Mouse (Mus musculus) heart, adult 18-20 months (tissue): ENCODE measurements around the gene Tmem87a. TPM values are rescaled to one million over a fixed set of nuclear protein-coding genes. Genes with fewer than 3 reads are reported as not detected.
A peak's percentile ranks its signal among the peaks of the same experiment; 100 is the strongest.

Experiments
- DNase-seq, 2 experiments: peaks; one replicate each; pipeline ENCODE4 v3.0.0; 2021 to 2022; ENCODE audit warnings: mixed read lengths in 1 of 2
- long read RNA-seq, 2 experiments: library from polyadenylated mRNA; stranded (forward); transcript quantifications; one replicate each; pipeline ENCODE4 v2.0.0; 2021
- total RNA-seq, 2 experiments: library from RNA; stranded (reverse); gene quantifications; 2 replicates each; pipeline ENCODE4 v1.2.3; 2021

The Tmem87a gene
- total RNA-seq = 10 to 100 TPM; 16.2 to 17.3 TPM
- long read RNA-seq, experiment 1, transcript Tmem87a-201 (20 exons, 2,874 nt) = major isoform, 8 of 13 reads
- long read RNA-seq, experiment 1, partial matches to known transcripts = 0 of 13 reads
- long read RNA-seq, experiment 1, other reads (novel, unspliced or antisense) = 5 of 13 reads
- long read RNA-seq, experiment 2, partial matches to known transcripts = 0 of 8 reads
- long read RNA-seq, experiment 2, other reads (novel, unspliced or antisense) = 2 of 8 reads

DNA sequence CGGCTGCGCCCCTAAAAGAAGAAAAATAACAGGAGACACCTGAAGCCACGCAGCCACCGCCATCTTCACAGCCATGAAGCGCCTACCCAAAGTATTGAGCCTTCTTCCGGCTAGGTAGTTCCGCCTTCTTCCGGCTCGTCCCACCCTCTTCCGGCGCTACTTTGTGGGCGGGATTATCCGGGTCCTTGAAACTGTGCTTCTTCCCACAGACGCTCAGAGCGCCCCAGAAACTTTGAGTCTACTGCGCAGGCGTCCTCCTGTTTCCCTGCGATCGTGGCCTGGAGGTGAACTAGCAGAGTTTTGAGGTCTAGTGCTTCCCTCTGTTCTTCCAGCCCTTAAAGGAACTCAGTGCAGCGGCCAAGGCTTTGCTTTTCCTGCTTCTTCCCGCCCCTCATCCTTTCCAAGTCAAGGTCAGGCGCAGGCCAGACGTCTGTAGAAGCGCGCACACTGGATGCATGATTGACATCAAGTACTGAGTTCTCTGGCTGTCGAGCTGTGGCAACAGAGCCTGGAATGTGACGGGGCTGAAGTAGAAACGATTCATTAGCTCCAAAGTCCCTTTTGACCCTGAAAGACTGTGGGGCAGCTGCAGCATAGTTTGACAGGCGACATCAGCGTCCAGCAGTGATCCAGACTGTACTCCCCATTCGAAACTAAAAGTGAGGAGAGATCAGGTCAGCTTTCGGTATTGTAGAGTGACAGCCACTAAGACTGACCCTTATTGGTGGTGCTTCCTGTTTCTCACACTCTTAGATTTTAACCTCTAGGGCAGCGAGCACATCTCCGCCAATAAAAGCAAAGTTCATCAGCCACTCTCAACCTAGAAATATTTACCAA is at the start of gene Tmem87a:
Gene Tmem87a (minus strand): TSS at position 128 of the 837 bp plus-strand sequence.
- DNase-seq = peak; percentile 98 to 99

DNA sequence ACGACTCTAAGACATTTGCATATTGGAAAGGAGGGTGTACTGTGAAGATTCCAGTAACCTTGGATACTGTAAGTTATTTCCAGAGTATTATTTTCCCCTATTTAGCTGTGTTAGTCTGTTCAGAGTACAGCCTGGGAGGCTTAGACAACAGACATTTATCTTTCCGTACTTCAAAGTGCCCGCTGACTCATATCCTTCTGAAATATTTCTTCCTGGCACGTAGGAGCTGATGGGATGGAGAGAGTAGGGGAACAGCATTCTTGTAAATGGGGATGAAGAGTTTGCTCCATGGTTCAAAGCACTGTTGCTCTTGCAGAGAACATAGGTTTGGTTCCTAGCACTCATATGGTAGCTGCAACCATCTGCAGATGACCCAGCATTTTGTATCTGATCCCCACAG is 48.7 kb upstream of the Tmem87a start:
- no peak for DNase-seq

DNA sequence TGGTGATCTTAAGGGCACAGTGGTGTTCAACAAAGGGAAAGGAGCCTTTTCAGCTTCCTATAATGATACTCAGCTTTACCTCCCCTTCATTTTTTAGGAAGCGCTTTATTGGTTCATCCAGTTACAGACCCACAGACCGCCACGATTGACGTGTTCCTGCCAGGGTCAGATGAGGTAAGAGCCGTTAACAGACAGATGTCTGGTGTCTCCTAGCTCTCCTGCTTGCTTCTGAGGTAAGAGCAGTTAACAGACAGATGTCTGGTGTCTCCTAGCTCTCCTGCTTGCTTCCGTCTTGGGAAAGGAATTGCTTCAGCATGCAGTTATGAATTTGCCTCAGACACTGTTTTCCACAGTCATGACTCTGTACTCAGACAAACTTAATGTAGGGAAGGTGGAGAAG is 46.8 kb upstream of the Tmem87a start:
- DNase-seq = no peak

DNA sequence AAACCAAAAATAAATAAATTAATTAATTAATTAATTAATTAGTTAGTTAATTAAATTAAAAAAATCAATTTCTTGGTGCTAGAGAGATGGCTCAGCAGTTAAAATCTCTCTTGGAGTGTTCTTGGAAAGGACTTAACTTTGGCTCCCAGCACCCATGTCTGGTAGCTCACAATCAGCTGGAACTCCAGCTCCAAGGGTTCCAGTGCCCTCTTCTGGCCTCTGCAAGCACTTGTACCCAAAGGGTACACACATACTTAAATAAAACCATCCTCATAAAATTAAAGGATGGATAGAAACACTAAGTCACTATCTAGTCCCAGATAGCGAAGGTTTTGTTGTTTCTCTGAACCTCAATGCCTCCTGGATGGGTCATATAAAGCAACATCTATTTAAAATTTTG is 43.4 kb upstream of the Tmem87a start:
- no peak for DNase-seq

DNA sequence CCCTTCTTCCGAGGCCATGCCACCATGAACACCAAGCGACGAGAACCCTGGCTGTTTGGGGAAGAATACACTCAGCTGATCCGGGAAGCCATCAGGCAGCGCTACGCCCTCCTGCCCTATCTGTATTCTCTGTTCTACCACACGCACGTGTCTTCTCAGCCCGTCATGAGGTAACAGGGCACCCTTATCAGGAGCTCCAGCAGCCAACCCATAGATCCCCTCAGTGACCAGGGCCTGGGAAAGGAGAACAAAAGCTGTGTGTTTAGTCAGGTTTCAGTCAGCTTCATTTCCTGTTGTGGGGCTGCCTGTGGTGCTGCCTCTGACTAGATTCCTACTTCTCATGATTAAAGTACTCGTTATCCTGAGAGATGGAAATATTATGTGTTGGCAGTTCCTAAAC is 42.5 kb upstream of the Tmem87a start:
- no peak for DNase-seq

DNA sequence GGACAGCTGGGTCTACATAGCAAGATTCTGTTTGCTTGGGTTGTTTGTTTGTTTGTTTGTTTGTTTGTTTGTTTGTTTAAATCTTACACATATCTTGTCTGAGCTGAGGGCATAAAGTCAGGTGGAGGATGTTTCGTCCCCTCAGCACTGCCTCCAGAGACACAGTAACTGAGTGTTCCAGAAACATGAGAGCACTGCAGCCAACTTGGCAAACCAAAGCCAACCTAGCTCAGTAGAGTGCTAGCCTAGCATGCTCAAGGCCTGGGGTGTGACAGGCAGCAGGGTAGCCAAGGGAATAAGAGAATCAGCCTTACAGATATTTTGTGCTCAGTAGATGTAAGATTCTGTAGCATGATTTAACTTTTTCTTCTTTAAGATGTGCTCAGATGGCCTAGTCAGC is 40.6 kb upstream of the Tmem87a start:
- DNase-seq = no peak

DNA sequence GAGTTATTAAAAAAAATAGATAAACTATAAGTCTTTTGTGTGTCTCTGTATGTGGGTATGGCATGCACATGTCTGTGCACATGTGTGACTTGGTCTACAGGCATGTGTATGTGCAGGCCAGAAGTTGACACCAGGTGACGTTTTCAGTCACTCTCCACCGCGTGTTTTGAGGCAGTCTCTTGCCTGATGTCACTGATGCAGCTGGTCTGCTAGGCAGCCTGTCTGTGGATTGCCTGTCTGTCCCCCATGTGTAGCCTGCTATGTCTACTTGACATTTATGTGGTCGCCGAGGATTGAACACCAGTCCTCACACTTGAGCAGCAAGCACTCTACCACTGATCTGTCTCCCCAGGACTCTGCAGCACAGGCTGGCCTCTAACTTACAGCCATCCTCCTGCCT is 20.5 kb upstream of the Tmem87a start:
- DNase-seq = no peak

DNA sequence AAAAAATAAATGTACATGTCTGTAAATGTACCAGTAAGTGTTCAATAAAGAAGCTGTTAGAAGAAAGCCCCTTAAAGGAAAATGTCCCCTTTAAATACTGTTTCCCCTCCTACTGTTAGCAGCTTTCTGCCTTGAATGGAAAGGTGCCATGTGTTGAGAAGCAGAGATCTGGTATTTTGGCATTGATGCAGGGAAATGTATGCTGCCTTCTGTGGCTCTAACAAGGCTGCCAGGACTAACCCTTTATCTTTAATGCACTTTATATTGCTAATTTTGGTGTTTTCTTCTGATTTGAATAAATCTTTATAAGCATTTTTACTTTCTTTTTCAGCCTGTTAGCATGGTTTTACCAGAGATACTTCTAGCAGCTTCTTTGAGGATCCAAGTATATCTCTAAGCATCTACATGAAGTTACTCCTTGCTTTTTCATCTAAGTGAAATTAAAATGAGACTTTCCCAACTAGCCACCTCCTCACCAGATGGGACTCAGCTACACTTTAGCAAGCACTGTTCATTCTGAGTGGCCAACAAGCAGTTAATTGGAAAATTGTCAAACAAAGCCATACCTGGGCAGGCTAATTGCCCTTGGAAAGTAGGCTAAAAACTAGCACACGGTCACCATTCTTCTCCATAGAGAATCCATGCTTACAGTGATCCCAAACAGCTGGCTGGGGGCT is 11.0 kb upstream of the Tmem87a start:
- no peak for DNase-seq

DNA sequence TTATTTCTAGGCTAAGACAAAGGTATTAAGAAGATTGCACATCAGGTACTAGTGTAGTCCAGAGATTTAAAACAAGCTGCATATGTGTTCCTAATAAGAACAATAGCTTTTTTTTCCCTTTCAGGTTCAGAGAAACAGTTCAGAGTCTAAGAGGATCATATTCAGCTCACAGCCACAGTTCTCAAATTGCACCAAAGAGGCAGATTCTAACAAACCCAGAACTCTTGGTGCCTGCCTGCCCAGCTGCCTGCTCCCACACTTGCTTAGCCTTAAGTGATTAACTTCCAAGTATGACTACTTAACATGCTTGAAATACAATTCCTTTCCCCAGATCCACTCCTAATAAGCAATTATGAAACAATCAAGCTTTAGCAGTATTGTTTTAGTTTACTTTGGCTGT is 10.2 kb upstream of the Tmem87a start:
- no peak for DNase-seq

DNA sequence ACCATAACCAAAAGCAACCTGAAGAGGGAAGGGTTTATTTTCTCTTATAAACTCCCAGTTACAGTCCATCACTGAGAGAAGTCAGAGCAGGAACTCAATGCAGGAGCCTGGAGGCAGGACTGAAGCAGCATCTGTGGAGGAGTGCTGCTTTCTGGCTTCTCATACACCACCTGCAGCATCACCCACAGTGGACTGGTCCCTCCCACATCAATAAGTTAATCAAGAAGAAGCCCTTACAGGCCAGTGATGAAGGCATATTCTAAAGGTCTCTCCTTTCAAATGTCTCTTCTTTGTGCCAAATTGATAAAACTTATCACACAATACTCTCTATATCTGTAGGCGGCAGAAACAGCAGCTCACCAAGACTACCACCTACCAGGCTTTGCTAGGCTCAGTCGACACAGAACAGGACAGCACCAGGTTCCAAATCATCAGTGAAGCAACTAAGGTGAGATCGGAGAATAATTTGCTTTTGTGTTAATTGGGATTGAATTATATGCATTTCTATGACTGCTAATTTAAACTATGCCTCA is 7.2 kb upstream of the Tmem87a start:
- no peak for DNase-seq

DNA sequence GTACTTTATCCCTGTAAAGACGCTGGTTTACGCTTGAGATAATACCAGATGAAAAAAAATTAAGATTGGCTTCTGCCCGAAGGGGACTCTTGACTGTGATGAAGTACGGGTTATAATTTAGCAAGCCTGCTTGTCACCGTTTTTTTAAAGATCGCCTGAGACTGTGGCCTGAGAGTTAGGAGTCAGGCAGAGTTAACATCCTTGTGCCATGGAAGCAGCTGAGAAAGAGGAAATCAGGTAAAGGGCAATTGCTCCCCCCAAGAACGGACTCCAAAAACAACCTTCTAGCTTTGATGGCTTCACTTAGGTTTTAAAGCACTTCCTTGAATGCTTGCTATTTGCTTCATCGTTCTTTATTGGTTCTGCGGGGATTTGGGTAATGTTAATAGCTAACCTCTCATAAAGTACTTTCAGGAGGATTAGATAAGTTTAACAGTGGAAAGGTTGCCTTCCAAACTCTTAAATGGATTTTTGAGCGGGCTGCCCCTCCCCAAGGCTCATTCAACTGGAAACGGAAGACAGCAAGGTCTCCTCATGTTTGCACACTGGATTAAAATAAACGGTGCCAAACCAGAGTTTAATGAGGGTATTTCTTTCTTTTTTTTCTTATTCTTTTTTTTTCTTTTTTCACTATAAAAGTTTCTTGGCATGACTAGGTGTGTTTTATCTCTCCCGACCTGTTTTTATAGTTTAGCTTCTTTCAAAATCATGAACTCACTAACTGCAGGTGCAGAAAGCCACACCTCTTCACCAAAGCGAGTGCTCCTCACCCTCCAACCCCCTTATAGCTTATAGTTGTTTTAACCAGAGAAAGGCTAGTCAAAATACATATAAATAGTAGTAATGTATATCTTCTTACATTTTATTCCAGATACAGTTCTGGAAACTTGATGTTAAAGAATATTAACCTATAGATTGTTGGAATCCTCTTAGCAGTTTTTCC is 1.2 kb upstream of the Tmem87a start:
- DNase-seq = peak; percentile 3 to 10

DNA sequence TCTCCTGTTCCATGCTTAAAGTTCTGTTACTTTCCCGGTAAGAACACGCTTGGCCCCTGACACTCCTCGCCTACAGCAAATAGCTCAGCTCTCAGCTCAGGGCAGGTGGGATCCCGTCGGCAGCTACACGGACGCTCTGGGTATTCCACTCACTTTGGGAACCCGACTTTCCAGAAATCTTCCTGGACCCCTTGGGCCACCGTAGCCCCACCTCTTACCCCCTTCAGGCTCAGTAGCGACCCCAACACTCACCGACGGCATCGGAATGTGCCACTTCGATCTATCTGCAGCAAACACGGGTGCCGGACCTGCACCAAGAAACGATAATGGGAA is 294 bp downstream of the Tmem87a start, which contains the start of gene Ganc:
Gene Ganc (plus strand): TSS at position 244 of the 333 bp plus-strand sequence.
- no peak for DNase-seq

DNA sequence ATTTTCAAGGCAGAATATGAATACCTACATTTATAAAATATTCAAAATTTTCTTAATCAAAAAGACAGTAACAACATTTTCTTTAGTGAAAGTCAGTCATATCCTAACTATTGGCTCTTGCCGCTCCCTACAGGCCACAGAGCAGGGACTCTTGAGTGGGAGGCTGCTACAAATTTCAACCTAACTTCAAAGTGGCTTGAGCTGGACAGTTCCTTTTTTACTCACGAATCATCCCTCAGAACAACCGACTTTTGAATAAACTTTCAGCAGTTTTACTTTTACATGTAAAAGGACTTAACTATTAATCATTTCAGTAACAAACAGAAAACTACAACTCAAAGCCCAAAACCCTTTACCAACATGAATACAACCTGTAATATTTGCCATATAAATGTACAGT is 1.1 kb downstream of the Tmem87a start:
- DNase-seq = no peak

DNA sequence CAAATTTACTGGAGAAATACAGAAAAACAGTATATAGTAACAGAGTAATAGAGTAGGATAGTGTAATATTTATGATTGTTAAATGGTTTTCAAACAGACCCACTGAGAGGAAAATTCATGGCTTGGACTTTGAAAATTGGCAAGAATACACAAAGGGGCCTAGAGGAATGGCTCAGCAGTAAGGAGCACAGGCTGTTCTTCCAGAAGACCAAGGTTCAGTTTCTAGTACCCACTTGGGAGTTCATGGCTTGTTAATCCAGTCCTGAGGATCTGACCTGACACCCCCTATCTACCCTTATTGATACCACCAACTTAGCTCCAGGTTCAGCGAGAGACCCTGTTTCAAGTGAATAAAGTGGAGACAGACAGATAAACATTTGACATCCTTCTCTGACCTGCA is 6.0 kb downstream of the Tmem87a start:
- no peak for DNase-seq

DNA sequence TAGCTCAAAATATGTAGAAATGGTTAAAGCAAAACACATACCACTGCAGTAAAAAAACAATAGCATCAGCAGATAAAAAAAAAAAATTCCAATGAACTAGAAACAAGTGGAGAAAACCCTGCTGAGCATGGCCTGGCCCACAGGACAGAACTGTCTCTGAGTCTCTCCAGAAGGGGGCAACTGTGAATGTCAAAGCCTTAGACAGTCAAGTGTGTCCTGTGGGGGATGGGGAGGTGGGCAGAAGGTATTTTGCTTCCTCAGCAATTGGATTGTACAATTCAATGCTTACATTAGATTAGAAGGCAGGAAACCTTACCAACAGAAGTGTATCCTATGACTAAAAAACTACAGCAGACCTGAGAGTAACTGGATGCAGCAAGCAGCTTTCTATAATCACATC is 11.5 kb downstream of the Tmem87a start:
- no peak for DNase-seq

DNA sequence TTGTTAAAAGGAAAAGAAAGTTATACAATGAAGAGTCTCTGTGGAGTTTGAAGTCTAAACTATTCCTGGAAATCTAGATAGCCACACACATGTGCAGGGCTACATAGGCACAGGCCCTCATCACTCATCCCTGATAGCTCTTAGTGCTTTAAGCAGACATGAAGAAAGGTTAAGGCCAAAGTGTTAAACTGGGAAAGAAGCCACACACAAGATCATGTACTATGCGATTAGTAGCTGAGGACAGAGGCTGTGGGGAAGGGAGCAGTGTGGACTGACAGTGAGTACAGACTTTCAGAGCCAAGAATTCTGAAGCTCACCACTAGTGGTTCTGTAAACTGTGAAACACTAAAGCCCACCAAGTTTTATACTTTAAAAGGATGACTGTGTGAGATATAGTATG is 13.0 kb downstream of the Tmem87a start:
- peak; percentile 15 to 28 for DNase-seq

DNA sequence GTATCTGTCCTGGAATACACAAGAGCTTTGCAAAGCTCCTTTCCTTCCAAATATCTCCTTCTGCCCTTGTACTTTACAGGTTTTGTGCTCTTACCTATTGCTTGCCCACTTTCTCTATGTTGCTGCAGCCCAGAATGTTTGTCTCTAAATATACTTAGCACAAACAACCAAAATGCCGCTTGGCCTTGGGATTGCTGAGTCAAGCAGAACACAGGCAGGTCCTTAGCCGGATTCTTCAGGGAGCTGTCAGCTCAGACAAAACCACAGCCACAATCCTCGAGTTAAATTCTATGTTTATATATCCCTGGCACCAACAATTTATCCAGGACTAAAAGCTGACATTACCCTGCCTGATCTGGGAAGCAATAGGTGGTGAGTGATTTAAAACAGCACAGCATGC is 14.5 kb downstream of the Tmem87a start:
- no peak for DNase-seq

DNA sequence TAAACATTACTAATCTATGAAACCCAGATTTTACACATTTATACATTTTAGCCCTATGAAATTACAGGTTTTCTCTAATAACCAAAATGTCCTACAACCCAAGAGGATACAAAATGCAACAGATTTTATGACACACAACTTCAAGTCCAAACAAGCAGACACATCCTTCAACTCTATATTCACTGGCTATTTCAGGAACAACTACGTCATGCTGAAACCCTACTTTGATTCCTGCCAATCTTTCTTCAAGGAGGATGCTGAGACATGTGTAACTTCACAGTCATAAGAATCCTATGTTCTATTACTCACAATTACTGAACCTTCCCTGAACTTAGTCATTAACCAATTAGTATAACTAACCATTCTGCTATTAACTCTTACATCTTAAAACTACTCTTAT is 16.6 kb downstream of the Tmem87a start:
- no peak for DNase-seq

DNA sequence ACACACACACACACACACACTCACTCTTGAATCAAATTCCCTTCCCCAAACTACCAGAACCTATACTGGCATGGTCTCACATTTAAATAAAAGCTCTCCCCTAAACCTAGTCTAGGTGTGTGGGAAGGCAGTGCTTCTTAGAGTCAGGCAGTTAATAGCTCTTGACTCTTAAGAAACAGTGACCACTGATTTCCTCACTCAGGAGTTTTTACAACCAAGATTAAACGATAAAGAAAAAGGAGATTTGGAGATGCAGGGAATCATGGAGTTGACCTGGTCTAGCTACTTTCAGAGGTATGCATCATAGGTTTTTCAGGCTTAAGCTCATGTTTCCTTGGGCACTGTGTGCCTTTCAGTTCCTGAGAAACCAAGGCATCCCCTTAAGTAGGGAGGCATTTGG is 17.6 kb downstream of the Tmem87a start:
- DNase-seq = no peak

DNA sequence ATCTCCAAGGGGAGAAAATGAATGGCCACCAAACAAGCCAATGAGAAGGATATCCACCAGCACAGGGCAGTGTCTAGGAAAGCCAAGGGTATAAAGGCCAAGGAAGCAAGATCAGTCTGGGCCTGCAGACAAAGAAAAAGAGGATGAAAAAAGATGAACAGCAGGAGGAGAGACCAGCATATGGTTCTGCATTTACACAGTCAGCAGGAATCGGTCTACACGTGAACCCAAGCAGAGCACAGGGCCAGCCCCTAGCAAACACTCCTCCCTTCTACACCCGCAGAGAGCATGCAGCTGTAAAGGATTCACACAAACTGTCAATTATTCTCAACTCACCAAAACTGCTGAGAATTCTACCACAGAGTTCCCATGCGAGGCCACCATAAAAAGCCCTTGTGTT is 30.1 kb downstream of the Tmem87a start:
- no peak for DNase-seq

DNA sequence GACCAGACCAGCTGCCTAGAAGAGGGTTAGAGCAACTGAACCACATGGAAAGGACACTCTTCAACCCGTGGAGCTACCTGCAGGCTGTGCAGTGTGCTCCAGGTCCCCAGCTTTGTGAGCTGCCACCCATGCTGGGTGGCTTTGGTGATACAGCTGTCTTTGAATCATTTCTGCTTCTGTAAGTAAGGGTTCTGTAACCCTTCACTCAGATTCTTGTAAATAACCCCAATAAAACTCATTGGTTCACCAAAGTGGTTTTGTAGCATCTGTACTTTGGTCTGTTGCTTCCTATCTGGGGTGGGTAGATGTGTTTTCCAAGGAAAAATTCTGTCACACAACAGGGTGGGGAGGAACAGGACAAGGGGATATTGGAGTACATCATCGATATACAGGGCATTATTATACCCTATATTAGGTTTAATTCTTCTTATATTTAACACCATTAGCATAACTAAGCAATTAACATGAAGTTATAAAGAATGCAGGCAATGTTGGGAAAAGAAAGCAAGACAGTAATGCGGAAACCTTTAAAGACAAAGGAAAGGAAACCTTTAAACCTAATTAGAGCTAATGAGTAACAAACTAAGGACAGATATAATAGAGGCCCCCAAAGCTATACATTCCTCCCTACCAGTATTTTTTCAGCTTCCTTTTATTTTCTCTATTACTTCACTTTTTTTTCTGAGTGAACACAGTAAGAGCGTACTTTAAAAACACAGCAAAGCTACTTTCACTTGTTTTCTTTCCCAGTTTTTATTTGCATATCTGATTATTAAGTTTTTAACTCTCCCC is 36.3 kb downstream of the Tmem87a start:
- DNase-seq = no peak
